Mouse (Mus musculus) hindbrain, embryonic 12.5 days (tissue): ENCODE results near the gene Cln6. TPM values are rescaled to one million over a fixed set of nuclear protein-coding genes. Genes with fewer than 3 reads are reported as not detected.
"Not testable (repeated sequence)": the region's sequence is repeated elsewhere in the genome, so short reads cannot be mapped to it uniquely, and the experiment has no call there.

Experiments
- ATAC-seq: fragments of 200-750 bp; cut with Nextera tagmentation; 2 replicates; pipeline ENCODE4 v1.8.0; 2017; ENCODE audit warnings: moderate TSS enrichment; ENCODE audit not compliant: low FRiP score
- H3K27ac ChIP-seq: fragments of 300-500 bp; sonication (generic); 2 replicates; pipeline ENCODE4 v1.5.1; 2016; ENCODE audit warnings: mild to moderate bottlenecking
- H3K27me3 ChIP-seq: fragments of 300-500 bp; sonication (generic); 2 replicates; pipeline ENCODE4 v1.6.1; 2016; ENCODE audit warnings: mild to moderate bottlenecking
- H3K36me3 ChIP-seq: fragments of 300-500 bp; sonication (generic); 2 replicates; pipeline ENCODE4 v1.6.1; 2016; ENCODE audit warnings: mild to moderate bottlenecking
- H3K4me1 ChIP-seq: fragments of 300-500 bp; sonication (generic); 2 replicates; pipeline ENCODE4 v1.6.1; 2016
- H3K4me2 ChIP-seq: fragments of 300-500 bp; sonication (generic); replicated peaks from 2 replicates; pipeline ENCODE4 v1.6.1; 2016; ENCODE audit warnings: mild to moderate bottlenecking
- H3K4me3 ChIP-seq: fragments of 300-500 bp; sonication (generic); 2 replicates; pipeline ENCODE4 v1.5.1; 2016; ENCODE audit warnings: mild to moderate bottlenecking
- H3K9ac ChIP-seq: fragments of 300-500 bp; sonication (generic); 2 replicates; pipeline ENCODE4 v1.6.1; 2016; ENCODE audit warnings: mild to moderate bottlenecking, moderate library complexity
- H3K9me3 ChIP-seq: fragments of 300-500 bp; sonication (generic); replicated peaks from 2 replicates; pipeline ENCODE4 v1.6.1; 2016; ENCODE audit warnings: mild to moderate bottlenecking
- WGBS: fragments of 180-500 bp; shearing (Covaris S2); methylation state at CpG from one replicate; pipeline ENCODE4 v1.1.7; 2016; 5-methylcytosine and 5-hydroxymethylcytosine counted together
- polyA plus RNA-seq: library from polyadenylated mRNA; unstranded; fragments of >200 nt; fragmentation: Nextera tagmentation; extraction: Ambion mirVana; gene quantifications from 2 replicates; pipeline ENCODE4 v1.2.1, GENCODE M21; 2016

Cln6 gene
- polyA plus RNA-seq, 1 experiment from 2014 or later: 8.8 TPM

GRCm38 (mm10) chr9:62860102-62860501 is 21.5 kb downstream of the Cln6 start:
- H3K27ac ChIP-seq, H3K9ac ChIP-seq, H3K36me3 ChIP-seq, H3K4me2 ChIP-seq, ATAC-seq, H3K4me3 ChIP-seq, H3K27me3 ChIP-seq, H3K9me3 ChIP-seq: not testable (repeated sequence)
- 53% methylated on average over 7 of the region's 7 CpGs for WGBS
- peaks cover 20% of the 10 kb centered on the region for H3K4me1 ChIP-seq

GRCm38 (mm10) chr9:62860866-62861265 is 22.3 kb downstream of the Cln6 start:
- no peaks in the 10 kb centered on the region for H3K27me3 ChIP-seq
- 80% methylated on average over 4 of the region's 4 CpGs for WGBS

GRCm38 (mm10) chr9:62869236-62869635 is 30.7 kb downstream of the Cln6 start:
- H3K9me3 ChIP-seq, H3K4me3 ChIP-seq, H3K36me3 ChIP-seq, H3K9ac ChIP-seq, ATAC-seq, H3K27me3 ChIP-seq, H3K4me2 ChIP-seq, H3K27ac ChIP-seq, H3K4me1 ChIP-seq: not testable (repeated sequence)
- 92% methylated on average over 4 of the region's 4 CpGs for WGBS

More at GRCm38 (mm10) chr9:62860866-62861265, 22.3 kb downstream of the Cln6 start:
- no peak overlapping the region for H3K4me2 ChIP-seq
- no peaks in the 10 kb centered on the region for H3K36me3 ChIP-seq
- H3K4me3 ChIP-seq: no peak overlapping the region
- H3K9ac ChIP-seq: no peak overlapping the region
- no peak overlapping the region for H3K27ac ChIP-seq
- H3K4me1 ChIP-seq: peaks cover 20% of the 10 kb centered on the region
- no peak for ATAC-seq
- no peaks in the 10 kb centered on the region for H3K9me3 ChIP-seq

GRCm38 (mm10) chr9:62870728-62871127 is 32.1 kb downstream of the Cln6 start:
- Histone ChIP-seq H3K4me2 (no peak overlapping the region), H3K36me3 (no peaks in the 10 kb centered on the region), H3K27ac (no peak overlapping the region), H3K4me3 (no peak overlapping the region), H3K27me3 (no peaks in the 10 kb centered on the region), H3K9ac (no peak overlapping the region), H3K4me1 (no peaks in the 10 kb centered on the region), H3K9me3 (no peaks in the 10 kb centered on the region)
- no peak for ATAC-seq

- H3K4me2 ChIP-seq: no peak overlapping the region
- no peak overlapping the region for H3K27ac ChIP-seq
- H3K36me3 ChIP-seq: peaks cover 17% of the 10 kb centered on the region
- no peak overlapping the region for H3K4me3 ChIP-seq
- no peaks in the 10 kb centered on the region for H3K9me3 ChIP-seq
- ATAC-seq: no peak
- no peaks in the 10 kb centered on the region for H3K27me3 ChIP-seq
- no peaks in the 10 kb centered on the region for H3K4me1 ChIP-seq
- no peak overlapping the region for H3K9ac ChIP-seq
- 87% methylated on average over 7 of the region's 7 CpGs for WGBS
Observed at GRCm38 (mm10) chr9:62876966-62877616, 38.5 kb downstream of the Cln6 start.

- WGBS: 96% methylated on average over 2 of the region's 2 CpGs
Observed at GRCm38 (mm10) chr9:62877825-62878224, 39.2 kb downstream of the Cln6 start.

GRCm38 (mm10) chr9:62881871-62882270 is 43.3 kb downstream of the Cln6 start:
- H3K27me3 ChIP-seq: no peaks in the 10 kb centered on the region
- no peak for ATAC-seq
- WGBS: 78% methylated on average over 12 of the region's 12 CpGs
- no peaks in the 10 kb centered on the region for H3K4me1 ChIP-seq
- no peak overlapping the region for H3K4me3 ChIP-seq
- H3K4me2 ChIP-seq: no peak overlapping the region
- H3K27ac ChIP-seq: no peak overlapping the region
- no peak overlapping the region for H3K9ac ChIP-seq
- peaks cover 45% of the 10 kb centered on the region for H3K36me3 ChIP-seq
- H3K9me3 ChIP-seq: no peaks in the 10 kb centered on the region

More at GRCm38 (mm10) chr9:62877825-62878224, 39.2 kb downstream of the Cln6 start:
- no peaks in the 10 kb centered on the region for H3K27me3 ChIP-seq
- no peaks in the 10 kb centered on the region for H3K4me1 ChIP-seq
- H3K36me3 ChIP-seq: peaks cover 22% of the 10 kb centered on the region
- no peak overlapping the region for H3K9ac ChIP-seq
- ATAC-seq: no peak
- no peaks in the 10 kb centered on the region for H3K9me3 ChIP-seq
- H3K4me2 ChIP-seq: no peak overlapping the region
- H3K27ac ChIP-seq: no peak overlapping the region
- H3K4me3 ChIP-seq: no peak overlapping the region

GRCm38 (mm10) chr9:62894486-62894885 is 55.9 kb downstream of the Cln6 start:
- H3K9ac ChIP-seq: no peak overlapping the region
- WGBS: 77% methylated on average over 1 of the region's 1 CpGs
- H3K4me1 ChIP-seq: no peaks in the 10 kb centered on the region
- no peak for ATAC-seq
- H3K27ac ChIP-seq: no peak overlapping the region
- H3K4me3 ChIP-seq: no peak overlapping the region
- H3K4me2 ChIP-seq: no peak overlapping the region
- no peaks in the 10 kb centered on the region for H3K9me3 ChIP-seq
- no peaks in the 10 kb centered on the region for H3K27me3 ChIP-seq
- H3K36me3 ChIP-seq: peaks cover 28% of the 10 kb centered on the region

Other genes with a start within 250 kb of the Cln6 start
- gene Itga11, start 161.0 kb upstream of the Cln6 start, polyA plus RNA-seq: 4.6 and 5.8 TPM in 2 replicates
- 55.7 and 60.4 TPM in 2 replicates for gene Fem1b, start 26.9 kb upstream of the Cln6 start, polyA plus RNA-seq
- gene Calml4, start 19.3 kb downstream of the Cln6 start, polyA plus RNA-seq: 11.8 and 12.5 TPM in 2 replicates
- gene Pias1, start 149.1 kb downstream of the Cln6 start, polyA plus RNA-seq: 62.3 and 64.8 TPM in 2 replicates